Mouse (Mus musculus) myocyte (in vitro differentiated cells): ENCODE results near the gene Taf3.

Experiments used
- E2F4 ChIP-seq: IDR thresholded peaks from one replicate; pipeline ENCODE4 v1.6.1; 2011; ENCODE audit warnings: mild to moderate bottlenecking, control low read depth, moderate library complexity; ENCODE audit not compliant: insufficient read depth
- MAX ChIP-seq: IDR thresholded peaks from one replicate; pipeline ENCODE4 v1.6.1; 2011; ENCODE audit warnings: low read depth, mild to moderate bottlenecking, control low read depth
- MYOD1 ChIP-seq, 3 experiments: IDR thresholded peaks; one replicate each; pipeline ENCODE4 v1.6.1; 2011; ENCODE audit warnings: control low read depth in 2 of 3, low read depth in 2 of 3, mild to moderate bottlenecking in 2 of 3, moderate library complexity in 1 of 3; ENCODE audit not compliant: insufficient read length in 2 of 3, control insufficient read depth in 1 of 3
- POLR2A ChIP-seq: IDR thresholded peaks from one replicate; pipeline ENCODE4 v1.6.1; 2011; ENCODE audit warnings: low read depth, mild to moderate bottlenecking, control low read depth, moderate library complexity; ENCODE audit not compliant: insufficient read length
- SRF ChIP-seq: IDR thresholded peaks from one replicate; pipeline ENCODE4 v1.6.1; 2011; ENCODE audit warnings: low read depth; ENCODE audit not compliant: control insufficient read depth, insufficient read length

DNA sequence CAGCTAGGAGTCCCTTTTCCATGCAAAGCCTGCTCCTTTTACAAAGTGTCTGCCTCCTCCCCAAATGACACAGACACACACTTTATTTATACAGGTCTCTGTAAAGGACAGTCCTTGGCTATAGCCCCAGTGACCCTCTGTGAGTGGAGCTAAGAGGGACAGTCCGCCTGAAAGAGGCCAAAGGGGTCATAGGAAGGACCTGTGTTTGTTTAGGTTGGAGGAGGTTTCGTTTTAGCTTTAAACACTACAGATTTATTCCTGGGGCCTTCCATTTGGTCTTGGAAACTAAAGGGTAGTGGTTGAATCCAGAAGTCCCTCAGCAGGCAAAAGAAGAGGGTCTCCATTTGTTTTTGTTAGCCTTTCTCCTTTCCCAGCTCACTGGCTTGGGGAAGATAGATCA, 174.6 kb downstream of the Taf3 start:
- TF ChIP-seq E2F4: no peak
- TF ChIP-seq MAX: no peak
- no peak for TF ChIP-seq POLR2A
- no peak for TF ChIP-seq SRF
- TF ChIP-seq MYOD1 (IDR thresholded peaks at IDR 0.05; ENCODE audit: control insufficient read depth in 1 of 3, insufficient read length in 2 of 3, low read depth in 2 of 3): no peak
